Mouse (Mus musculus) ES-Bruce4 (cell line): Measurements from ENCODE around the gene Hist1h2bg.
"Not testable (repeated sequence)": the region's sequence is repeated elsewhere in the genome, so short reads cannot be mapped to it uniquely, and the experiment has no call there.

Experiments used
- CTCF ChIP-seq: IDR thresholded peaks from one replicate; pipeline ENCODE4 v1.8.1; 2011; ENCODE audit warnings: low read depth, low read length
- EP300 ChIP-seq: IDR thresholded peaks from 2 replicates; pipeline ENCODE4 v1.6.1; 2011; ENCODE audit warnings: low read depth, low read length; ENCODE audit not compliant: insufficient read depth

DNA sequence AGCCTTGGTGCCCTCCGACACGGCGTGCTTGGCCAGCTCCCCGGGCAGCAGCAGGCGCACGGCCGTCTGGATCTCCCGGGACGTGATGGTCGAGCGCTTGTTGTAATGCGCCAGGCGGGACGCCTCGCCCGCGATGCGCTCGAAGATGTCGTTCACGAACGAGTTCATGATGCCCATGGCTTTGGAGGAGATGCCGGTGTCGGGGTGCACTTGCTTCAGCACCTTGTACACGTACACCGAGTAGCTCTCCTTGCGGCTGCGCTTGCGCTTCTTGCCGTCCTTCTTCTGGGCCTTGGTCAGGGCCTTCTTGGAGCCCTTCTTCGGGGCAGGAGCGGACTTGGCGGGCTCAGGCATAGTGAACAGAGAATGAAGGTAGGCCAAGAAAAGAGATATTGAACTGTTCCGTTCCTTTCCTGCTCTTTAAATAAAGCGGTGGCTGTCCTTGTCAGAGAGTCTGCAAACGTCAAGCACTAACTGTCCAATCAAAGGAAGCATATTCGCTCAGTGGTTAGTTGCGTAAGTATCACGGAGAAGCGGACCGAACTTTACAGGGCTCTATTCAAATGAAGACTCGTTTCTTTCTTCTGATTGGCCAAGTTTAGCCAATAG is 28.1 kb upstream of the Hist1h2bg start, which contains the start of gene Hist1h2bh:
- not testable (repeated sequence) for TF ChIP-seq EP300, CTCF
